Mouse (Mus musculus): ENCODE data around the gene Dbh.

Gene Dbh

DNA sequence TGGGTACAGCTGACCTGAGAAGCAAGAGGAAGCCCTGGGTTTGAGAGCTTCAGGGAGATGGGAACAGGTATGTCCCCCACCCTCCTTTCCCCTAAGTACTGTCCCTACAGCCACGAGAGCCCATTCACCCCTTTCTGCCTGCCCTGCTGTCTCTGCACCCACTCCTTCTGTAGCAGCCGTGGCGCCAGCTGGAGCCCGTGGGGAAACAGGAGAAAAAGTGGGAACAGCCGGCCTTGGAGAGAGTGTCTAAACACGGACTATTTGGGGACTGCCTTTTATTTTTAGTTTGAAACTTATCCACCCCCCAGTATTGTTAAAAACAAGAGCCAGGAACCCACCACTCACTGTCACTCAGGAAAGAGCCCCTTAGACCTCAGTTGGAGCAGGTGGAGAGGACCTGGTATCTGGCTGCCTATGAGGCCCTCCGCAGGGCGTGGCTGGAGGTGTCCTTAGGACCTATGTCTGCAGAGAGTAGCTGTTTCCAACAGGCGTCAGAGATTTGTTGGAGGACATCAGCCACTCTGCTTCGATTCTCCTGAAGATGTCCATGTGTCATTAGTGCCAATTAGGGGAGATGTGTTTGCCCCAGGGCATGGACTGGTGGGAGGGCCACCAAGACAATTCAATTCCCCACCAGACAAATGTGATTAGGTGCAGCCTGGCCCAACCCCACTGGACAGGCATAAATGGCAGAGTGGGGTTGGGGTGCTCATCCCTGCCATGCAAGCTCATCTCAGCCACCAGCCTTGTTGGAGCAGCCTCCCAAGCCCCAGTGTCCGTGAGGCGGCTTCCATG, at the start of gene Dbh:
TSS of gene Dbh (plus strand) at position 438 of the 795 bp plus-strand sequence.
- in situ Hi-C loops (cut with MboI): no loop called here

DNA sequence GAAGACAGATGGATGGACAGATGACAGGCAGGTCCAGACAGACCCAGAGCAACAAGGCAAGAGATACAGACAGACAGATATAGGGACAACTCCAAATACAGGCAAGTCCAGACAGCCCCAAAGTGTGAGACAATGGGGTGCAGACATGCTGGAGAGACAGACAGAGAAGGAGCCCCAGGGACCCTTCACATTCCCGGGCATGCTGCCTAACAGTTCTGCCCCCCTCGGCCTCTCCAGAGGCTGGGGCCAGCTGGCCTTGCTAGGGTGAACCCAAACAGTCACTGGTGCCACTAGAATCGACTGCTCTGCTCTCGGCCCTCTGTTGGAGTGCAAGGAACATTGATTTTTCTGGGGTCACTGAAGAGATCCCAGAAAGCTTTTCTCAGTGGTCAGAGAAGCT, 46.6 kb upstream of the Dbh start:
- in situ Hi-C loops (cut with MboI): no loop called here

DNA sequence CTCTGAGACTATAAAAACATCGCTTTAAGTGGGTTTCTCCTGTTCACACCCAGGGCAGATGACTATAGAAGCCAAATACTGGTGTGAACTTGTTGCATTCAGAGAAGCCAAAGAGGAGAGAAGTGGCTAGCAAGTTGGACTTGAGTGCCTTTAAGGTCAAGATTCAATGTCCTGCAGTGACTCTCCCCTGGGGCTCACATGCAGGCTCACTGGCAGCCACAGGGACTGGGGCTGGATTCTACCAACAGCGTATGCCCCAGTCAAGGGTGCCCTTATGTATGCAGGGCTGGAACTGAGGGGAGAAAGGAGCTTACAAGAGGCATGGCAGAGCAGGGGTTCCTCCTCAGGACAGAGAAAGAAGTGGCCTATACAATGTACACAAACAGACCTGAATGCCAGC, 45.3 kb upstream of the Dbh start:
- in situ Hi-C loops (cut with MboI): no loop called here

DNA sequence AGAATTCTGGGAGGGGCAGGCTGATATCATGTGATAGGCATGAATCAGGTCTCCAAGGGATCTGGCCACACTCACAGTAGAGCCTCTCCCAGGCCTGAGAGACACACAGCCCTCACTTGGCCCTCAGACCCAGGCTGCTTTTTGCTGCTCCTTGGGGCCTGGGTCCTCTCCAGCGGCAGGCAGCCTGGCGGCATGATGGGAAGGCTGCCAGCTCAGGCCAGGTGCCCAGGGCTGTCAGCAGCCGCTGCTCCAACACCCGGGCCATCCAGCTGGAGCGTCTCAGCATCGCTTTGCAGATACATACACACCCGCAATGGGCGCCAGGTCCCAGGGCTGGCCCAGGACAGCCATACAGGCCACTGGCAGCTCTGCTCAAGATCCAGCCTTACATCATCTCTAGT, 44.8 kb upstream of the Dbh start:
- in situ Hi-C loops (cut with MboI): no loop called here

DNA sequence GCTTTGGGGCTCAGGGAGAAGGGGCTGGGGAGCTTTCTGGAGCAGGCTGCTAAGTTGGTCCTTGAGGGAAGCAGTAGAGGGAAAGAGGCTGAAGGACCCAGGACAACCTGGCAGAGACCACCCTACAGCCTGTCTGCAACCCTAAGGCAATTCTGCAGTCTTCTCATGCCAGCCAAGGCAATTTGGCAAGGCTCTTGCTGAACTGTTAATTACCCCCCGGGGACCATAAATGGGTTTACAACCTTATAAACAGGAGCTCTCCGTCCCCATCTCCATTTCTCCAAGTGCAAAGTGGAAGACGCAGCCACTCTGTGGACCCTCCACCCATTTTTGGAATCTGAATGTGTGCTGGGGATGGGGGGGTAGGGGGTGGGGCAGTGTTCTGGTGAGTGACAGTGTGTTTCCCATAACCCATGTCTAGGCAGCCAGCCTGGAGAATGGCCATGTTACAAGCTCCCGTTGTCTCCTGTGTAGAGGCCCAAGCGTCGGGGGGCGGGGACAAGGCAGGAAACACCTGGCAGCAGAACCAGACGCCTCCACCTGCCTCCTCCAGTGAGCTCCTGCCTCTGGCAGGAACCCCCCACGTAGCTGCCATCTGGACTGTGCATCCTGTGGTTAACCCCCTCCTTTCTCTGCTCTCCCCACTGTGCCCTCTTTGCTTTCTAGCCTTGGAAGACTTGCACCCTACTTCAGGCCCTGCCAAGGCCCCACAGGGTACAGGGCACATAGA, 43.2 kb upstream of the Dbh start:
- in situ Hi-C loops (cut with MboI): no loop called here

DNA sequence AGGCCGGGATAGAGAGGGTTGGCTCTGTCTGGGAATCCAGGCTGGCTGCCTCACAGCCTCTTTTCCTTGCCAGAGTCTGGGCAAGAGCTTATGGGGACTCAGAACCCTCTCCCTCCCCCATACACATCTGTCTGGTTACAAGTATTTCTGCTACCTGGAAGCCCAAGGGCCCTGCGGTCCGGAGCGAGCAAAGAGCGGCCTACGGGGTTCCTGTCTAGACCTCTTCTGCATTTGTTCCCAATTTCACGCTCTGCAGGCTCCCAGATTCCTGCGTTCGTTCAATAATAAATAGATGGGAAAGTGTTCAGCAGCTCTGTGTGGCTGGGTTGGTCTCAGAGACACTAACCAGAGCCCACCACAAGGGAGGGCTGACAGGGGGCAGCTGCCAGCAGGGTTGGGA, 42.5 kb upstream of the Dbh start:
- in situ Hi-C loops (cut with MboI): no loop called here

DNA sequence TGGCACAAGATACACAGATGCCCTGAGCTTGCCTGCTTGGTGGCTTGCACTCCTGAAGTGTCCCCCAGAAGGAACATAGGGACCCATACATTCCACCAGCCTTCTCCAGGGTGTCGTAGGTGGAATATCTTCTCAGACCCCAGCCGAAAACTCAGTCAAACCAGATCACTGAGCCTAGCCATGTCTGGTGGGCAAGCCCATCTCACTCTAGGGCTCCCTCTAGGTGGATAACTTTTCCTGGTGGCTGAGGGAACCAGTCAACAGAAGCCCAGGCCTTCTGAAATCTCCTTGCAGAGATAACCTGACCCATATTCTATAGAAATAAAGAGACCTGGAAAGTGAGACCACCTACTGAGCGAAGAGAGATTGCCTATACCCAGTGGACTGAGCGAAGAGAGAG, 41.9 kb upstream of the Dbh start:
- in situ Hi-C loops (cut with MboI): no loop called here

DNA sequence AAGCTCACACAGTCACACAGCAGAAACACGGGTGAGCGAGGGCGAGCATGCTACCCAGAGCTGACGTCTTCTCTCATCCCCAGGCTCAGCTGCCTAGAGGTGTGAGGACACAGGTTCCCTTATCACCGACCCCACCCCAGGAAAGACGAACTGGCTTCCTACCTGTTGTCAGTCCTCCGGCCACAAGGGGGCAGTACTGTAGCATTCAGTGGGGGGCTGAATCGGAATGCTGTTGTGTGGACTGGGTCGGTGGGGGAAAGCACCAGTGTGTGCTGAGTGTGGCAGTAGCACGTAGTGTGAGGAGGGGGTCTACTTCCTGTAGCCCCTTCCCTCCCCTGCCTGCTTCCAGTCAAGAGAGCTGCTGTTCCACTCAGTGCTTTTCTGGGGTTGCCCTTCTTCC, 39.1 kb upstream of the Dbh start:
- in situ Hi-C loops (cut with MboI): no loop called here

DNA sequence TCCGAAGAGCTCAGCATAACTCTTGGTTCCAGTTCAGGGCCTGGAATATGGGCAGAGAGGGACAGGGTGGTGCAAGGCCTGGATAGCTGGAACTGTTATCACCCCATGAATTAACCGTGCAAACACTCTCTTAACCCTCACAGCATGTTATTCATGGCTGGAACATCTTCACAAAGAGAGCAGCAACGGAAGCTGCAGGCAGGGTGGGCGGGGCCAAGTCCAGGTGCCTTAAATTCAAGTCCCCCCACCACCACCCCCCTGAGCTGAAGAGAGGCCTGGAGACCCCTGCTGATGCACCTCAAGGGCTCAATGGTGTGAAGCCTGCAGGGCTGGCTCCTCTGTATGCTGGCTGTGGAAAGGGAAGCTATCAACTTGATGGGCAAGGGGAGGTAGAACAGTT, 38.5 kb upstream of the Dbh start:
- in situ Hi-C loops (cut with MboI): no loop called here

DNA sequence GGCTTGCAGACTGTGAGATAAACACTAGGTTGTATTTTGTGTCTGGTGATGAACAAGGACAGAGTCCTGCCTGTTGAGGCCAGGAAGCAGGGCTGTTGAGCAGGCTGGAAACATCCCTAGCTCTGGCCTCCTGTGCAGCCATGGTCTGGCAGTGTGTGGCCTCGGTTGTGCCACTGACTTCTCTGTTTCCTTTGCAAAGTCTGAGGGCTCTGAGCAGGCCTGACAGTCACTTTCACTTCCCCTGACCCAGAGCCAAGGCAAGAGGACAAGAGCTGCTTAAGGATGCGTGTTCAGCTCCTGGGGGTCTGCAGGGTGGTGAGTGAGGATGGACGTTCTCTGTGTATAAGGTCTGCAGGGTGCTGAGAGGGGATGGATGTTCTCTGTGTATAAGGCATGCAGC, 36.0 kb upstream of the Dbh start:
- in situ Hi-C loops (cut with MboI): no loop called here

DNA sequence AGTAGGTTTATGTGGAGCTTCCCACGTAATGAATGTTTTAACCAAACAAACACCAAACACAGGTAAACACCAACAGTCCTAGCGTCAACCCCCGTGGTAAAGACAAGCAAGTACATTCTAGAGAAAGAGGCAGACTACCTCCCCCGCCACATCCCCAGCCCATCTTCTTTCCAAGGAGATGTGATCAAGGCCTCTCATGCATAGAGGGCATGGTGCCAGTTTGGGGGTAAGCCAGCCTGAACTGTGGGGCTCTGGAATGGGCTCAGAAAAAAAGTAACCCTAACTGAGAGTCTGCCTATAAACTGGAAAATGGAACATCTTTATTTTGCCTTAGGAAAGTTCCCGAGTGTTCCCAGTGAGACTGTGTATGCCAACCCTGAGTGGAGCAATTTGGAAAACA, 29.1 kb upstream of the Dbh start:
- in situ Hi-C loops (cut with MboI): no loop called here

DNA sequence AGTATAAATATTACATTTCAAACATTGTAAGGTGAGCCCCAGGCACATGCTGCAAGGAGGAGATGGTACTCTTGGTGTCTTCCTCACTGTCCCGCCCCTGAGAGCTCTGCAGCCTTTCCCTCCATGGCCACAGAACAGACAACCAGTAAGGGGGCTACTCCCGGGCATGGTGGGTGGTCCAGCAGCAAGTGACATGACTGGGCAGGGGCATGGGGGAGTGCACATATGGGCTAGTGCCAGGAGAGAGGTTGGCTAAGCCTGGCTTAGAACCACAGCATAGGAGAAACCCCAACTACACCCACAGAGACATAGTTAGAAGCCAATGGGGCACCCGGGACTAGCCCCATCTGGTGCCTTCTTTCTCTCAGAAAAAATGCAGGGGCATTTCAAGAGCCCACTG, 28.7 kb upstream of the Dbh start:
- in situ Hi-C loops (cut with MboI): no loop called here

DNA sequence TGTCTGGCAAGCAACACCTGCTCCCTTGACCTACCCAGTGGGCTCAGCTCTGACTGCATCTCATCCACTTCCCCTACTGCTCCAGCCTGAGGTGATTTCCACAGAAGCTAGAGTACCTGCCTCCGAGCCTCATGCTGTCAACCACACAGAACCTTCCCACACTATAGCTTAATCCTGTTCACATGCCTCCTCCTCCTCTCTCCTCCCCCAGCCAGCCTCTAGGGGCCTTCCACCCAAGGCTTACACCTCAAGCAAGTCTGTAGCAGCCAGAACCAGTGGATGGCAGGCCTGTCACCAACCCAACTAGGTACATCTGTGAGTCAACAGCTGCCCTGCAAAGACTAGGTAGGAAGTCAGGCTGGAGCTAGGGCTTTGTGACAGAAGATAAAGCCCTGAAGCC, 28.2 kb upstream of the Dbh start:
- in situ Hi-C loops (cut with MboI): no loop called here

DNA sequence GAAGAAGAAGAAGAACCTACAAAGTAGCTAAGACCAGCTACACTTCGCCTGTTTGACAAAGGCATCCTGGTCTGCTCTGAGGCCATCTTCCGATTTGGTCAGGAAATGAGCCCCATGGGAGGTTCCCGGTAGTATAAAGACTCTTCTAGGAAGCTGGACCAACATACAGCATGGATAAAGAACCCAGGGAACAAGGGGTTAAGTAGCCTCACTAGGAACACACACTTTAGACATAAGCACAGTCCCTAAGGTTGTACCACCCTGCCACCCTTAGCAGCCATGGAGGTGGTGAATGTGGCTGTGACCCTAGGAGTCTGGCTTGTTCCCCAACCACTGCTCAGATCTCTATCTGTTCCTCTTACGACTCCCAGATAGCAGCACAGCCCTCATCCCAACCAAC, 26.7 kb upstream of the Dbh start:
- in situ Hi-C loops (cut with MboI): no loop called here

DNA sequence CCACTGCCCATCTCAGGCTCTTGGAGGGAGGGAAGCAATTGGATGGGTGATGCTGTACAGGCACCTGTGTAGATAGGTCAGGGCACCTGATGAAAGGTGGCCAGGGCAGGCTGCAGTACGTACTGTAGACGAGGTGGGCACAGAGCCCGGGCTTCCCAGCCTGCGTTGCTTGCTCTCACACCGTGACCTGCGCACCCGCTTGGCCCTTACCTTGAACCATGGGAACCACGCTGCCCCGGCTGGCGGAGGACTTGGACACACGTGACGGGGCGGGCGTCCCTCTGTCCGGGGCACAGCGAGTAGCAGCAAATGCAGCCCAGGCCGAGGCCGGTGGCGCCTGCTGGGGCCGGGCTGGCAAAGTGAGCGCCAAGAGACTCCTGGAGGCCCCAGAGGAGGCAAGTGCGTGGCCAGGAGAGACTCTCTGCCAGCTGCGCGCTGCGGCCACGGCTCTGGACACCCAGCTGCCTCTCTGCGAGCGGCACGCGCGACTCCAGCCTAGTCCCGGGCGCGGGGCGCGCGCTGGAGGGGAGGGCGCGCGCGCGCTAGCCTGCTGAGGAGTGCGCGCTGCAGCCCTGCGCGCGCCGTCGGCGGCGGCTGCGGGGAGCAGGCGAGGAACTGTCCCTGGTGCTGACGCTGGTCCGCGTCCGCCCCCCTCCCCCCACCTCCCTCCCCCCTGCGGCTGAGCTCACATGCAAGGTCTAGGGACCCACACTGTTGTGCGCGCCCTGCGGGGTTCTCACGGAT, 22.9 kb upstream of the Dbh start, which contains the start of gene Fam163b:
TSS of gene Fam163b (minus strand) at position 542 of the 744 bp plus-strand sequence.
- in situ Hi-C loops (cut with MboI): no loop called here

DNA sequence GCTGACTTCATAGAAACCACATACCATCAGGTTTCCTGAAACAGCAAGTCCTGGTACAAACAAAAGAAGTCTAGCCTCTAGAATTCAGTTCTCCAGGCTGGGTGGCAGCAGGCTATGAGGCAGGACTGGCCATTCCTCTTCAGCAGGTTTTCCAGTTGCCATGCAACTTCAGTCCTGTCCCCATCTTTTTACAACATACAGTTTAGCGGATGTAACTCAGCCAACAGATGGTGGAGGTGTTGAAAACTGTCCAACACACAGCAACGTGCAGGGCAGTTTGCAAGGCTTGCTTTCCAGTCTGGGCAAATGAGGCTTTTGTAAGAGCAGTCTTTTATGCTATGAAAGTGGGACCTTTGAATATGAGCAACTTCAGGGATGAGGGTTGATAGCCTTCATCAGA, 20.1 kb upstream of the Dbh start:
- in situ Hi-C loops (cut with MboI): no loop called here

DNA sequence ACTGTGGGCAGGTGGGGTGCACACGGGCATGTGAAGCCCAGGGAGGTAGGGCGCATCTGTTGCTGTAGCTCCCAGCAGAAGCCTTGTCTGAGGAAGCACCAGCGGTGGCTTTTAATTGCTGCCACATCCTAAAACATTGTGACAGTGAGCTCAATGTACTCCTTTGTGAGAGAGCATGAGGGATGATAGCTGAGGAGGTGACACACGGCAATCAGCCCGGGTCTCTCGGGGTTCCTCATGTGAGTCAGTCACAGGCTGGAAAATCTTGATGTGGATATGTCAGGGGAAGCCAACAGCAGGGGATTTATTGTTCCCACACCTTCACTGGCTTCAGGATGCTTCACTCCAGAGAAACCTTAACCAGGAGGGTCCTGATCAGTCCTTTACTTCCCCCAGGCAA, 18.2 kb upstream of the Dbh start:
- in situ Hi-C loops (cut with MboI): no loop called here

DNA sequence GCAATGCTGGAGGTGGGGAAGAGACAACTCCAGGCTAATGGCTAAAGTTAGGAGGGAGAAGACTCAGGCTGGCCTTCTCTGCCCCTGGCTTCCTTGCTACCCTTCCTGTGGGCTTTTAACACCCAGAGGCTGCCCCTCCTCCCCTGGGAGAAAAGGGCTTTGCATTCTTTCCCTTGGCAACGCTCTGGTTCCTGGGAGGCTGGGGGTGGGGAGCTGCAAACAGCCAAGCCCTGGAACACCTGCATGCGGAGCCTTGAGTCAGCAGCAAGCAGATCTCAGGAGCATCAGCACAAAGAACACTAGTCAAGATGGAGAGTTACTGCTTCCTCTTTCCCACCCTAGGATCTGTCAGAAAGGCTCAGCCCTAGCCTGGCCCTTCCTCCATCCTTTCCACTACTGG, 15.6 kb upstream of the Dbh start:
- in situ Hi-C loops (cut with MboI): no loop called here

DNA sequence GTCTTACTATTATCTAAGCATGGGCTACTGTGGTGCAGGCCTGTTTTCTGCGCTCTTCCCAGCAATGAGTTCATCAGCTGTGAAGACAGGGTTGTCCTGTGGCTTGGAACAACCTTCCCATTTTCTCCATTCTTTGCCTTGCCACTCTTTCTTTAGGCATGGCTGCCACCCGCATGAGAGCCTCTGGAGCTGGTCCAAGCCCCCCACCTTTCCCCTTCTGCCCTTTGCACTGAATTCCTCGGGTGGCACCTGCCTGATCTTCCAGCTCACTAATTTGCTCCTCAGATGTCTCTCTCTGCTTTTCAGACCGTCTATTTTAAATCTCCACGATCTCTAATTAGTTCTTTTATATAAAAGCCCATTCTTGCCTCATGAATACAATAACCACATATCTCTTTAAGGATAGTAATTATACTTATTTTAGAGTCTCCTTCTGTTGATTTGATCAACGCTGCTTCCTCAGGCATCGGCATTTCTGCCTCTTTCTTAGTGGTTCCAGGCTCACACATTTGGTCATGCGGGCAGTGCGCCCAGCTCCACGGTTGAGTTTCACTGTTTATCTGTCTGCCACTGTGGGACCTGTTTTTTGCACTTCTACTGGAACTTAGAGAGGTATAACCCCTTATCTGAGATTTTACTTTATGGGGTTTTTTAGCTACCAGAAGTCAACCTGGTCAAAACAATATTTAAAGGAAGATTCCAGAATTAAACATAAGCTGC, 10.4 kb upstream of the Dbh start:
- in situ Hi-C loops (cut with MboI): no loop called here

DNA sequence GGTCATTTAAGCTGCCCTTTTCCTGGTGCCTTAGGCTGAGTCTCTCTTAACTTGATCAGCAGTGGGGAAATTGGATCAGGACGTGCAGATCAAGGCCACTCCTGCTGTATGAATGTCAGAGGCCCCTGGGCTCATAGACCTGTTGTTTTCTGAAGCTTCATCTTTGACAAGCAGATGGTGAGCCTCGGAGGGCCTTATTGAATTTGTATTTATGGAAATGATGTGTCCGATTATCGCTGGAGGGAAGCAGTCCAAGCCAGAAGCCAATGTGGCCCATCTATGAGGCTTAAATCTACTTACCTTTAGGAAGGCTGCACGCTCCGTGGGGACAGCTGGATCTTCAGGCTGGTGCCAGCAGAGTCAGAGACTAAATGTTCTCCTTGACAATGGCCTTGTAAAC, 8.4 kb upstream of the Dbh start:
- in situ Hi-C loops (cut with MboI): no loop called here

DNA sequence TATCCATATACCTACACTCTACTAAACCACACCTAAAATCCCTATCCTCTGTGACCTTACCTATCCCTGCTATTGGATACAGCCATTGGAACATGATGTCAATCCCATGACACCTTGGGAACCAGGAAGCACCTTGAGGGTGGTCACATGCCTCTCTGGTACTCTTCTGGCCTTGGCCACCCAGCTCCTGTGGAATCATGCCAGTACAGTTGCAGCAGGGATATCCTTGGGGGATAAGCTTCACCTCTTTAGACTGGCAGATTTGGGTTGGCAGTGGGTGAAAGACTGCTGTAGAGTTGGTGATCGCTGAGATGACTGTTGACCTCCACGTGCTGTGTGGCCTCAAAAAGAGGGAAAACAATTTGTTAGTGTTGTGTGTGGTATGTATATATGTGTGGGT, 3.5 kb upstream of the Dbh start:
- in situ Hi-C loops (cut with MboI): no loop called here

DNA sequence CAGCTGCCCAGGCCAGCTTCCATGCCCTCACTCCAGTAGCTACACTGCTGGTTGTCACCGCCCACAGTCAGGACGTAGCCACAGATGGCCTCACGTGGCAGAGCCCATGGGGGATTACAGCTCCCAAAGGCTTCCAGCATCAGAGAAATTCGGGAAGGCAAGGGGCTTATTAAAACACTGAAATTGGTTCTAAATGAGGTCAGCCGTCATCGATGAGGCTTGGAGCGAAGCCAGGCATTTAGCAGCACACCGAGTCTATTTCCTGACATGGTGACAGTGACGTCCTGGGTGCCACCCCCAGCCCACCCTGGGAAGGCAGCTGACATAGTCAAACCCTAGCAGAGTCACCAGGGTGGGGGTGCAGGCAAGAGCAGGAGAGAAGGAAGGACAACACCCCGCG, 2.4 kb upstream of the Dbh start:
- in situ Hi-C loops (cut with MboI): no loop called here
